Mouse (Mus musculus) left cerebral cortex, postnatal 14 days (tissue): ENCODE measurements at regions not wholly inside any gene's neighbourhood (a gene's known extent, or its start where the extent isn't known, plus 50 kb on each side); places are given as distances from the start of the nearest gene placed in this dataset.

ENCODE experiments used
- DNase-seq, 2 experiments: peaks; one replicate each; pipeline ENCODE4 v3.0.0; 2021 to 2022; ENCODE audit warnings: low spot score in 2 of 2, mixed read lengths in 1 of 2
- intact Hi-C: fragments of 180-260 bp; cut with DNase I; formaldehyde crosslinking; loops from one replicate; pipeline ENCODE4 v1.15.1; 2025

GRCm38 (mm10) chr2:159818556-159818955 is 515.4 kb downstream of the Gm826 start:
- no peak for DNase-seq
- intact Hi-C loops: no loop called here

- DNase-seq: no peak
- intact Hi-C loops: no loop called here
These were observed 517.6 kb downstream of the Gm826 start for GRCm38 (mm10) chr2:159816344-159816743.
